Comparison of ENCODE assay signal across 33 mouse cellular contexts in genomic region chr19:10270356-10270755, GRCm38 (mm10). TPM values are rescaled to one million over a fixed set of nuclear protein-coding genes. Genes with fewer than 3 reads are reported as not detected.
"Had no signal": no experiment of that assay in that cellular context is flagged by ENCODE, and none has a peak within 500 bp of the region (broad histone marks: within the 10 kb centered on the region; RNA-seq: fewer than 3 reads in every experiment).

No protein-coding gene starts in this region.

- DNase-seq: heart, adult 2 months; heart, postnatal 10 days; heart, postnatal 14 days; heart, postnatal 36 days; heart, postnatal 4 days; kidney, adult 11 months; kidney, adult 18-20 months; kidney, adult 2 months; kidney, adult 8-10 months; kidney, adult 9 months; kidney, postnatal 10 days; kidney, postnatal 14 days; kidney, postnatal 25 days; kidney, postnatal 36 days; kidney, postnatal 4 days; layer of hippocampus, adult 9-11 months; layer of hippocampus, postnatal 36 days had no signal

- H3K4me2 ChIP-seq: heart, embryonic 11.5 days; heart, embryonic 13.5 days; heart, embryonic 15.5 days; hindbrain, embryonic 12.5 days; hindbrain, embryonic 13.5 days; hindbrain, embryonic 14.5 days; hindbrain, embryonic 15.5 days; kidney, embryonic 15.5 days had no signal

- H3K36me3 ChIP-seq: heart, embryonic 10.5 days; heart, embryonic 13.5 days; heart, embryonic 15.5 days; hindbrain, embryonic 10.5 days; hindbrain, embryonic 12.5 days; hindbrain, embryonic 15.5 days; kidney, embryonic 15.5 days had no signal

- ATAC-seq: hindbrain, embryonic 16.5 days; hindbrain, postnatal 0 days; inflammation-experienced regulatory T-cells, adult 6 months had no signal

- H3K9me3 ChIP-seq: heart, embryonic 10.5 days; heart, embryonic 13.5 days; heart, embryonic 15.5 days; hindbrain, embryonic 10.5 days; hindbrain, embryonic 12.5 days; hindbrain, embryonic 13.5 days; hindbrain, embryonic 15.5 days; kidney, embryonic 15.5 days had no signal

- H3K4me3 ChIP-seq: heart, adult 2 months; heart, embryonic 10.5 days; heart, embryonic 13.5 days; heart, embryonic 15.5 days; hindbrain, embryonic 10.5 days; hindbrain, embryonic 12.5 days; hindbrain, embryonic 13.5 days; hindbrain, embryonic 15.5 days; kidney, embryonic 15.5 days; left cerebral cortex, adult 2 months had no signal

- H3K27me3 ChIP-seq: kidney, embryonic 15.5 days had no signal

- H3K27ac ChIP-seq: heart, adult 2 months; heart, embryonic 10.5 days; heart, embryonic 13.5 days; heart, embryonic 15.5 days; hindbrain, embryonic 10.5 days; hindbrain, embryonic 12.5 days; hindbrain, embryonic 13.5 days; hindbrain, embryonic 14.5 days; hindbrain, embryonic 15.5 days; hindbrain, postnatal 0 days; kidney, embryonic 15.5 days; kidney, postnatal 0 days; left cerebral cortex, adult 2 months had no signal

- H3K9ac ChIP-seq: heart, embryonic 13.5 days; heart, embryonic 15.5 days; hindbrain, embryonic 12.5 days; hindbrain, embryonic 13.5 days; hindbrain, embryonic 14.5 days; hindbrain, embryonic 15.5 days; kidney, embryonic 15.5 days had no signal

RNA-seq across cellular contexts. Expression of gene Myrf, which starts 29.8 kb away (rescaled TPM):
- total RNA-seq: hematopoietic stem cell, adult 5-6 weeks had no signal
- polyA plus RNA-seq: inflammation-experienced regulatory T-cells, adult 6 months had no signal

RNA-seq across cellular contexts. Expression of gene Dagla, which starts 34.3 kb away (rescaled TPM):
- total RNA-seq: hematopoietic stem cell, adult 5-6 weeks had no signal
